Mouse (Mus musculus) adrenal gland, adult (tissue): ENCODE data around the gene Cyp26c1.

Experiments
- DNase-seq, 2 experiments: peaks; one replicate each; pipeline ENCODE4 v3.0.0; 2022 to 2023; ENCODE audit warnings: low spot score in 1 of 2; ENCODE audit not compliant: inconsistent age in 2 of 2

The Cyp26c1 gene

GRCm38 (mm10) chr19:37685281-37685680 lies at the start of gene Cyp26c1:
Cyp26c1 (plus strand) TSS chr19:37685581.
- no peak for DNase-seq

DNA sequence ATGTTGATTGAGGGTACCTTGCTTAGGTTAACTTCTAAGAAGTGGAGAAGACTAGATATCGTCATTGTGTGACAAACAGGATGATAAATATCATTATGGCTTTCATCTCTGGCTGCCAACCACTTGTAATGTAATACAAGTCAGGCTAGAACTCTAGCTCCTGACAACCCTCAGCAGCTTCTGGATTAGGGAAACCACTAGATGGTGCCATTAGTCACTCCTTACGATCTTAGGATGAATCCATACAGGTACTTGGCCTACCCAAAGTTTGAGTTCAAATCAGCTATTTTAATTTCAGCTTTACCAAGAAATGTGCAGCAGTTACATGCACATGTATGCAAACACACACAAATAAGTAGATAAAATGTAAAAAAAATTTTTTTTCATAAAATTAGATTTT lies 37.4 kb upstream of the Cyp26c1 start:
- no peak for DNase-seq

DNA sequence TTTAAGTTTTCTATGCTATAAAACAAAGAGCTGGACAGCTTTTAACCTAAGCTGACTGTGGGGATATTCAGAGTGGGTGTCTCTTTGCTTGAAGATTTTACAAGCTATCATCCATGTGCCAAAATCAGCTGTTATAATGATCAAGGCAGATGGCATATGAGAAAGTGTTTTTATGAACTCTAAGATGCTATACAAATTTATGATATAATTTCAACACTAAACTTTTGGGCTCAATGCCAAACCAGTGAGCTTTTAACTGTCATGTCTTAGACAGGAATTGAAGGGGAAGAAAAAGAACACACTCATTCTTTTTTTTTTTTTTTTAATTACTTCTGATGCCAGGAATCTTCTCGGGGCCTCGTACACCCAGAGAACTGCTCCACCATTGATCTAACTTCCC lies 34.9 kb upstream of the Cyp26c1 start:
- no peak for DNase-seq

DNA sequence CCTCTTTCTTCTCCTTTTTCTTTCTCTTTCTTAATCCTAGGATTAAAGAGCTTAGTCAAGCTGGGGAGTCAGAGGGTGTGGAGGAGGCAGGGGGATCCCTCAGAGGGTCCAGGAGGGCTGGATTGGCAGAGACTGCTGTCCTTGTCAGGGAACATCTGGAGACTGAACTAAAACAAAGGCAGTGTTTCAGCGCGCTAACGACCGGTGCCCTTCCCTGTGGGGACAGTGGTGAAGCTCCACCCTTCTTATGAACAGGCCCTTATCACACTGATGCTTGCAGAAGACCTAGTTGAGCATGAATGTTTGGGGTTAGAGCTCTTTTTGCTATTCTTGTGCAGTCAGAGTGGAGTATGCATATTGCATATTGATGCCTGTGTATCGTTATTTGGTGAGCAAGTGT lies 31.4 kb upstream of the Cyp26c1 start:
- no peak for DNase-seq

DNA sequence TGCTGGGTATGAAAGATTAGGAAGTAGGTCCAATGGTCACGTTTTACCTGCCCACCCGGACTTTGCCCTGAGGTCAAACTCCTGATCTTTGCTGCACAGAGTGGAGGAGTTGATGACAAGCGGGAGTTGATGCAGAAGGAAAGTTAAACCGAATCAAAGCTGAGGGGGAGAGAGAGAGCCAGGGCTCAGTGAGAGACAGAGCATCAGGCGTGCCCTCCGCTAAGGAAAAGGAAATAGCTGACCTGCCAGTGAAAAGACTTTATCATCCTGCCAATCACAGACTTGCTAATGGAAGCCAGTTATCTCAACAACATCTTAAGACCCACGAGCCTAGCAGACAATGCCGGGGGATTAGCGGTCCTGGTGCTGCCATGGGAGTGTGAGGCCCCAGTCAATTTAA lies 28.9 kb upstream of the Cyp26c1 start:
- no peak for DNase-seq

DNA sequence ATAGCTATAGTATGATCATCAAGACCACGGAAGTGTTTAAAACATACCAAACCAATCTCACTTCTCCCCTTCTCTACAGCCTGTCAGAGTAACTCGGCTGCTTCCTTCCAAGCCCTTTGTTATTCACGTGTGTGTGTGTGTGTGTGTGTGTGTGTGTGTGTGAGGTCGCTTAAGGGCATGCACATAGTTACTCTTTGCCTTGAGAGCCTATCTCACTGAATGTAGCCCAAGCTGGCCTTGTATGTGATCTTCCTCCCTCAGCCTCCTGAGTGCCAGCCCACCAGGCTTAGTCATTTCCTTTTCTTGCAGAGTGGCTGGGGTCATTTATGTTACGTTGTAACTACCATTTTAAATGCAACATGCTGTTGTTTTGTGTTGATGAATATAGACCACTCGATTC lies 20.1 kb upstream of the Cyp26c1 start:
- no peak for DNase-seq

- DNase-seq = no peak
These were observed 17.4 kb upstream of the Cyp26c1 start for GRCm38 (mm10) chr19:37667855-37668594.

DNA sequence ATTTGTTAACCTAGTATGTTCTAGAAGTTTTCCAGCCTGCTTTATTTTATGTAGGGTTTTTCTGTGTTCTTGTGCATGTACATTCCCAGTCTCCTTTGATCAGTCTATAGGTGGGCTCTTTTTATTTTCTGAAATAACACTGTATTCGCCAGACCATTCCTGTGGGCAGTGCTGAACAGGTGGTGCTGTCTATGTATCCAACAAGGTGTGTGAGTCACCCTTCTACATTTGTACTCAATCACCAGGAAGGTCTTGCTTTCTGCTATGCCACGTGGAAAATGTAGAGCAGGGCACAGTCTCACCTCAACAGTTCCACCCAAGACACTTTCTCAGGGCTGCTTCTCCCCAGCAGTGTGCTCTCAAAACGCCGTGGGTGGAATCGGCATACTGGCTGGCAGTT lies 16.7 kb upstream of the Cyp26c1 start:
- no peak for DNase-seq

DNA sequence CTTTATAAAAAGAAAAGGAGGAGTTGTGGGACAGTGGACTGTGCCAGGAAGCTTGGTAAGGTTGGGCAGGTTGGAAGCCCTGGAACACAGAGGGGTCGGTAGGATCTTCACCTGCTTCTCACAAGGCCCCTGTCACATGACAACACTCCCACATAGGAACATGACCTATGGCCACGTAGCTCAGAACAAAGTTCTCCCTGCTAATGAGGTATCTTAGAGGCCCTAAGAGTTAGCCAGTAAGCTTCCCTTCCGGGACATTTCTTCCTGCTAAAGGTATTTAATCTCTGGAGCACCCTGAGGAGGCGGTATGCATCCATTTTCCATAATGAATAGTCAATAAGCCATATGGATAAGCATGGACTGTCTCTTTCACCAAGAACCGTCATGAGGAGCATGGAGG lies 15.9 kb upstream of the Cyp26c1 start:
- DNase-seq = no peak

DNA sequence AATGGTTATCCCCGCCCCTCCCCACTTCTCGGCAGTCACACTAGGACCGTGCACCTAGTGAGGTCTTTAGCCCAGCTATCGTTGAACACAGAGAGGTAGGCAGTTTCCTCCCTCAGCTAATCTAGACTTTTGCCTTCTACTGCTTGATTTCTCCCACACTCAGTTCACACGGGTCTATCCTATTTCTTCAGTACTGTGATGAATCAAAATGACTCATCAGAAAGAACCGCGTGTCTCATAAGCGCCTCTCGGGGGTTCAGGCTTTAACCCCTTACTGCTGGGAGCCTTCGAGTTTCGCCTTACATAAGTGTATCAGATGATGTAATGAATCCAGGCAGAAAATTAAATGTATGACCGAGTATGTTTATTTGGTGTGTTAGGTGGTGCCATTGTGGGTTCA lies 12.0 kb upstream of the Cyp26c1 start:
- peak in 1 of 2 experiments; percentile 64 for DNase-seq

DNA sequence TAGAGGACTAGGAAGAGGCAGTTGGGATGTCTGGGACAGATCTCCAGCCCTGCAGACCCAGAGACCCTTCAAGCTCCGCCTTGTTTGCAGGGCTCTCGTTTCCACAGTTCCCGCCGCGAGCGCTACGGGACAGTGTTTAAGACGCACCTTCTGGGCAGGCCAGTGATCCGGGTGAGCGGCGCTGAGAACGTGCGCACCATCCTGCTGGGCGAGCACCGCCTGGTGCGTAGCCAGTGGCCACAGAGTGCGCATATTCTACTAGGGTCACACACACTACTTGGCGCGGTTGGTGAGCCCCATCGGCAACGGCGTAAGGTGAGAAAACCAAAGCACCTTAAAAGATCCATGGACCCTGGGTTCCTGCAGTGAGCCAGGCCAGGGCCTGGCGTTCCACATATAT lies 966 bp downstream of the Cyp26c1 start:
- DNase-seq = no peak

- DNase-seq = peak in 1 of 2 experiments; percentile 56
These were observed 1.8 kb downstream of the Cyp26c1 start for GRCm38 (mm10) chr19:37686941-37687850.

DNA sequence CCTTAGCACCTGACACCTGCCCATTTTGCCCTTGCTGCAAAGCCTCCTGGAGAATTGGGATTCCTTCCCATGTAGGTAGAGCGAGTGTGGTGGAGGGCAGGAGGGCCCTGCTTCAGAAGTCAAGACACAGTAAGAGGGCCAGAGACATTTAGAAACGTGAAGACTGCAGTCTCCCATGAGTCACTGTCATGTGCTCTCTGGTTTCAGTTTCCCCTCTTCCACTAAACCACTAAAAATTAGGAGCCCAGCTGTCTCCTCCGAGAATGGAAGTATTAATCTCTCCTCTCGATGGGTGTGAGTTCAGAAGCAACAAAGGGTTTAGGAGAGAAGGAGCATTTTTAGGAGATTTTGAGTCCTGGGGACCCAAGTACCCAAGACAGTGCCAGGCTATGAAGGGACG lies 4.1 kb downstream of the Cyp26c1 start:
- DNase-seq = peak in 1 of 2 experiments; percentile 41

- DNase-seq = peak; percentile 28 to 60
These were observed 5.3 kb downstream of the Cyp26c1 start for GRCm38 (mm10) chr19:37690716-37691115.

- DNase-seq = peak in 1 of 2 experiments; percentile 55
These were observed 7.5 kb downstream of the Cyp26c1 start for GRCm38 (mm10) chr19:37692879-37693278.

DNA sequence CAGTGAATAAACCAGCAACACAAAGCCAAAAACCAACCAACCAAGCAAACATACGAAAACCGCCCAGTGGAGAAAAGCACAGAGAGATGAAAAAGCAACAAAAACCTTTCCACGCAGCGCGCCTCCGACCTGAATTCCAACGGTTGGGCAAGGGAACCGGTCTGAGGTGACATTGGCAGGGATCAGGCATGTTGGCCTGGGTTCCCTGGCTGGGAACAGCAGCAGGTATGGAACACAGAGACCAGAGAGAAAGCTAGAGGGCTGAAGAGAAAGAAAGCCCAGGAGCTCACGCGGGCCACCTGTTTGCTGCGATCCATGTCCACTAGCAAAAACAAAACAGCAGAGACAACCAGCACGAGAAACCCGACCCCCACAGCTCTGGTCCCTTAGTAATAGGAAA lies 9.8 kb downstream of the Cyp26c1 start:
- DNase-seq = no peak

- no peak for DNase-seq
These were observed 10.6 kb downstream of the Cyp26c1 start for GRCm38 (mm10) chr19:37695762-37696602.

DNA sequence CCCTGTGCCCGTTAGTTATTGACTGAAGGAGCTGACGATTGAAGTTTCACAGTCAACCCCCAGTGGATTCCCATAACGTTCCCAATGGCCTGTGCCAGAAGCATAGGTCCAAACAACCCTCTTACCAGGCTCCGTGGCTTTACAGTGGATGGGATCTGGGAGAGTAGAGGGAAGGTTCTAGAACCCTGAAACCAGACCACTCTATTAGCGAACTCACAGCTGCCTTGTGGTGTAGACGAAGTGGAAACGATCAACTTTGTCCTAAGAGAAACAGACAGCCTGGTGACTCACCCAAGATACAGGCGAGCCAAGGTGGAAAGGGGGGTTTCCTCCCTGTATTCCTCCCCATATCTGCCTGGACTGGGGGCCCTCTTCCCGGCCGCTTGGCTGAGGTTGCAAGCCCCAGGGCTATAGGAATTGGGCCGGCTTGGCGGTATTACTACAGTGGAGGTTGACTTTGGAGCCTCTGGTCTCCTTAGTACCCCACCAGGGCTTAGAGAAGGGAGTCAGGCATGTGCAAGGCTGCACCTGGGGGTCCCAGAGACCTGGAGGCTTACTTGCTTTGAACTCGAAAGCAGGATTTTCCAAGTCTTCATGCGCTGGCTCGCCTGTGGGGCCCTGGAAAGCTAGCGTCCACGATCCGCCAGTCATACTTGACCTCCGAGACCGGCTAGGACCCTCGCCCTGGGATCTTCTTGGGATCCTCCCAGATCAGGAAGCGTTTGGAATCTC lies 11.4 kb downstream of the Cyp26c1 start:
- DNase-seq = no peak

- DNase-seq = no peak
These were observed 11.9 kb downstream of the Cyp26c1 start for GRCm38 (mm10) chr19:37697335-37697636.

GRCm38 (mm10) chr19:37697651-37698272 lies 12.4 kb downstream of the Cyp26c1 start, which contains the start of gene Cyp26a1:
Cyp26a1 (plus strand) TSS chr19:37697798.
- peak in 1 of 2 experiments; percentile 38 for DNase-seq
